In genomic region chr6:127723126-127723525, GRCm38 (mm10) we compare ENCODE assay signal across 15 mouse cellular contexts. TPM values are rescaled to one million over a fixed set of nuclear protein-coding genes. Genes with fewer than 3 reads are reported as not detected.
A peak's percentile ranks its signal among the peaks of the same experiment; 100 is the strongest.
DNase-seq lines count a peak whose midpoint lies in the region; ATAC-seq and TF ChIP-seq lines count a peak whose summit lies in the region.
"Had no signal": no experiment of that assay in that cellular context is flagged by ENCODE, and none has a peak within 500 bp of the region (broad histone marks: within the 10 kb centered on the region; RNA-seq: fewer than 3 reads in every experiment).

No protein-coding gene starts in this region.

- peaks cover 16% of the 10 kb centered on the region for H3K4me1 ChIP-seq in forebrain, embryonic 13.5 days
- peaks cover 26% of the 10 kb centered on the region for H3K4me1 ChIP-seq in midbrain, embryonic 13.5 days (replicated peaks)
- no peaks in the 10 kb centered on the region for H3K4me1 ChIP-seq in intestine, postnatal 0 days (replicated peaks; ENCODE audit: control insufficient read depth, insufficient read depth, low read length)
- H3K4me1 ChIP-seq: limb, embryonic 12.5 days had no signal

- WGBS in forebrain, embryonic 13.5 days, result 23% methylated on average over 8 of the region's 8 CpGs
- 24% methylated on average over 8 of the region's 8 CpGs for WGBS in midbrain, embryonic 13.5 days
- 64% methylated on average over 8 of the region's 8 CpGs for WGBS in intestine, postnatal 0 days

- peak overlapping the region; percentile 24; the same call in 1 of the 2 replicates for H3K4me2 ChIP-seq in forebrain, embryonic 13.5 days
- H3K4me2 ChIP-seq in midbrain, embryonic 13.5 days (replicated peaks), result peak overlapping the region; percentile 11; the same call in 1 of the 2 replicates
- H3K4me2 ChIP-seq in intestine, postnatal 0 days (replicated peaks; ENCODE audit: low read depth), result no peak overlapping the region
- H3K4me2 ChIP-seq: limb, embryonic 12.5 days had no signal

- TF ChIP-seq CTCF in intestine, postnatal 0 days (IDR thresholded peaks at IDR 0.05; ENCODE audit: low read depth), result no peak

- H3K9me3 ChIP-seq in forebrain, embryonic 13.5 days (replicated peaks), result no peaks in the 10 kb centered on the region
- H3K9me3 ChIP-seq in midbrain, embryonic 13.5 days, result no peaks in the 10 kb centered on the region
- H3K9me3 ChIP-seq in intestine, postnatal 0 days (ENCODE audit: control insufficient read depth), result no peaks in the 10 kb centered on the region
- H3K9me3 ChIP-seq: limb, embryonic 12.5 days had no signal

- H3K36me3 ChIP-seq in forebrain, embryonic 13.5 days (ENCODE audit: poor library complexity, severe bottlenecking), result 0 out of 2 replicates have a peak, but pooled peaks cover 7% of the 10 kb centered on the region
- H3K36me3 ChIP-seq in midbrain, embryonic 13.5 days, result peaks cover 15% of the 10 kb centered on the region; the same call in 1 of the 2 replicates
- no peaks in the 10 kb centered on the region for H3K36me3 ChIP-seq in intestine, postnatal 0 days (ENCODE audit: control insufficient read depth, insufficient read depth)
- H3K36me3 ChIP-seq: limb, embryonic 12.5 days had no signal

- H3K27me3 ChIP-seq in forebrain, embryonic 13.5 days, result no peaks in the 10 kb centered on the region
- H3K27me3 ChIP-seq in midbrain, embryonic 13.5 days, result 0 out of 2 replicates have a peak, but pooled peaks cover 4% of the 10 kb centered on the region
- no peaks in the 10 kb centered on the region for H3K27me3 ChIP-seq in intestine, postnatal 0 days (replicated peaks; ENCODE audit: control insufficient read depth, insufficient read depth, low read length)
- H3K27me3 ChIP-seq: limb, embryonic 12.5 days had no signal

- H3K27ac ChIP-seq in forebrain, embryonic 13.5 days, result 0 out of 2 replicates have a peak overlapping the region, but pooled peaks have one; percentile 14
- H3K27ac ChIP-seq in midbrain, embryonic 13.5 days, result peak overlapping the region; percentile 44
- no peak overlapping the region for H3K27ac ChIP-seq in intestine, postnatal 0 days (ENCODE audit: low read depth, low read length)
- H3K27ac ChIP-seq: limb, embryonic 12.5 days had no signal

- ATAC-seq in CD4-positive, CD25-positive, alpha-beta regulatory T cell, adult 4 months, result no peak
- ATAC-seq in forebrain, embryonic 13.5 days, result no peak
- ATAC-seq in midbrain, embryonic 13.5 days, result peak; percentile 9; the same call in 1 of the 2 replicates
- ATAC-seq in intestine, postnatal 0 days, result no peak

- no peak overlapping the region; the same call in 1 of the 2 replicates for H3K4me3 ChIP-seq in forebrain, embryonic 13.5 days
- no peak overlapping the region for H3K4me3 ChIP-seq in midbrain, embryonic 13.5 days (replicated peaks)
- no peak overlapping the region for H3K4me3 ChIP-seq in intestine, postnatal 0 days (ENCODE audit: low read depth, low read length)
- H3K4me3 ChIP-seq: limb, embryonic 12.5 days had no signal

- H3K9ac ChIP-seq in forebrain, embryonic 13.5 days, result no peak overlapping the region
- no peak overlapping the region for H3K9ac ChIP-seq in midbrain, embryonic 13.5 days (replicated peaks)
- H3K9ac ChIP-seq in intestine, postnatal 0 days (ENCODE audit: low read depth, low read length), result no peak overlapping the region
- H3K9ac ChIP-seq: limb, embryonic 12.5 days had no signal

- peak; percentile 13 for DNase-seq in CD4-positive, CD25-positive, alpha-beta regulatory T cell, adult 2 months (ENCODE audit: low read depth, low spot score)
- peak; percentile 20 for DNase-seq in CD4-positive helper T cell, adult 2 months (ENCODE audit: low read depth, low spot score)
- no peak for DNase-seq in left cerebral cortex, postnatal 10 days (ENCODE audit: extremely low spot score in 1 of 2, low spot score in 2 of 2)
- DNase-seq in spleen, adult 12 weeks (ENCODE audit: low spot score), result no peak
- DNase-seq: kidney, adult 9 months; lung, adult 2 months had no signal

- intact Hi-C loops in left cerebral cortex, postnatal 10 days (cut with DNase I), result loop anchor here (5.0 kb wide), 1 partner anchor 44 kb away; the partner anchor contains the start of gene Prmt8

RNA-seq across cellular contexts. Expression of gene Prmt8, which starts 46.1 kb away (rescaled TPM):
- not detected for polyA plus RNA-seq in CD4-positive, CD25-positive, alpha-beta regulatory T cell, adult 4 months (2017; shearing (Covaris generic))
- 20.3 and 22.1 TPM in 2 replicates for polyA plus RNA-seq in forebrain, embryonic 13.5 days (2015; fragmentation: Nextera tagmentation; extraction: Ambion mirVana)
- 32.1 and 32.7 TPM in 2 replicates for polyA plus RNA-seq in midbrain, embryonic 13.5 days (2015; fragmentation: Nextera tagmentation; extraction: Ambion mirVana)
- 0.17 and 0.26 TPM in 2 replicates for polyA plus RNA-seq in intestine, postnatal 0 days (2015; fragmentation: Nextera tagmentation; extraction: Ambion mirVana)
- total RNA-seq in left cerebral cortex, postnatal 10 days (2021), result 100 to 1,000 TPM; 110 to 112 TPM
- total RNA-seq: heart, postnatal 25 days; megakaryocyte-erythroid progenitor cell, adult 5-6 weeks; MEL had no signal
- polyA plus RNA-seq: spleen, adult 2 months had no signal

Comparison
In these comparisons a context has a peak if more than half of its experiments do, and no peak if none do; other contexts are left out.
1. DNase-seq: peak in CD4-positive, CD25-positive, alpha-beta regulatory T cell, adult 2 months (single experiment) and CD4-positive helper T cell, adult 2 months (single experiment); none in left cerebral cortex, postnatal 10 days (0 of 2) and spleen, adult 12 weeks (single experiment).
2. RNA of gene Prmt8, which starts 46.1 kb away (polyA plus RNA-seq): 32.1 to 32.7 TPM in midbrain, embryonic 13.5 days and 20.3 to 22.1 TPM in forebrain, embryonic 13.5 days; 0.17 to 0.26 TPM in intestine, postnatal 0 days and not detected in CD4-positive, CD25-positive, alpha-beta regulatory T cell, adult 4 months; every median in the first group is over 10 times any median in the second.